Mouse (Mus musculus) layer of hippocampus, adult 11-12 months (tissue): ENCODE data around the gene Samd4b.
A peak's percentile ranks its signal among the peaks of the same experiment; 100 is the strongest.

Source experiments
- DNase-seq: peaks from one replicate; pipeline ENCODE4 v3.0.0; 2022; ENCODE audit warnings: low spot score

Gene Samd4b

GRCm38 (mm10) chr7:28356981-28357380 lies 241.0 kb downstream of the Samd4b start:
- DNase-seq, result no peak

GRCm38 (mm10) chr7:28355221-28355620 lies 242.7 kb downstream of the Samd4b start:
- DNase-seq, result no peak

- DNase-seq, result no peak
Observed at GRCm38 (mm10) chr7:28354596-28354995, 243.3 kb downstream of the Samd4b start.

- no peak for DNase-seq
Observed at GRCm38 (mm10) chr7:28354113-28354581, 243.8 kb downstream of the Samd4b start.

GRCm38 (mm10) chr7:28353267-28353666 lies 244.7 kb downstream of the Samd4b start:
- DNase-seq, result no peak

- DNase-seq, result no peak
Observed at GRCm38 (mm10) chr7:28351676-28352191, 246.2 kb downstream of the Samd4b start.

- peak; percentile 96 for DNase-seq
Observed at GRCm38 (mm10) chr7:28350155-28350883, 247.6 kb downstream of the Samd4b start, which contains the start of gene Rps16. Gene Rps16 (plus strand): TSS chr7:28350652.
